Mouse (Mus musculus) hindbrain, embryonic 13.5 days (tissue): Measurements from ENCODE around the gene Cers5. TPM values are rescaled to one million over a fixed set of nuclear protein-coding genes. Genes with fewer than 3 reads are reported as not detected.
A peak's percentile ranks its signal among the peaks of the same experiment; 100 is the strongest.
"Not testable (repeated sequence)": the region's sequence is repeated elsewhere in the genome, so short reads cannot be mapped to it uniquely, and the experiment has no call there.

Experiments
- ATAC-seq: fragments of 200-750 bp; cut with Nextera tagmentation; 2 replicates; pipeline ENCODE4 v1.8.0; 2017; ENCODE audit warnings: moderate TSS enrichment; ENCODE audit not compliant: low FRiP score
- H3K27ac ChIP-seq: fragments of 300-500 bp; sonication (generic); 2 replicates; pipeline ENCODE4 v1.5.1; 2015; ENCODE audit warnings: inconsistent platforms, mild to moderate bottlenecking, moderate library complexity
- H3K27me3 ChIP-seq: fragments of 300-500 bp; sonication (generic); 2 replicates; pipeline ENCODE4 v1.6.1; 2015; ENCODE audit warnings: mild to moderate bottlenecking, inconsistent platforms
- H3K36me3 ChIP-seq: fragments of 300-500 bp; sonication (generic); 2 replicates; pipeline ENCODE4 v1.6.1; 2015; ENCODE audit warnings: mild to moderate bottlenecking, inconsistent platforms
- H3K4me1 ChIP-seq: fragments of 300-500 bp; sonication (generic); replicated peaks from 2 replicates; pipeline ENCODE4 v1.6.1; 2015; ENCODE audit warnings: inconsistent platforms
- H3K4me2 ChIP-seq: fragments of 300-500 bp; sonication (generic); 2 replicates; pipeline ENCODE4 v1.6.1; 2015; ENCODE audit warnings: inconsistent platforms, mild to moderate bottlenecking, moderate library complexity
- H3K4me3 ChIP-seq: fragments of 300-500 bp; sonication (generic); 2 replicates; pipeline ENCODE4 v1.5.1; 2015; ENCODE audit warnings: mild to moderate bottlenecking, inconsistent platforms
- H3K9ac ChIP-seq: fragments of 300-500 bp; sonication (generic); 2 replicates; pipeline ENCODE4 v1.6.1; 2015; ENCODE audit warnings: mild to moderate bottlenecking, inconsistent platforms
- H3K9me3 ChIP-seq: fragments of 300-500 bp; sonication (generic); 2 replicates; pipeline ENCODE4 v1.6.1; 2016; ENCODE audit warnings: inconsistent platforms
- WGBS: fragments of 180-500 bp; shearing (Covaris S2); methylation state at CpG from one replicate; pipeline ENCODE4 v1.1.7; 2015; 5-methylcytosine and 5-hydroxymethylcytosine counted together
- polyA plus RNA-seq: library from polyadenylated mRNA; unstranded; fragments of >200 nt; fragmentation: Nextera tagmentation; extraction: Ambion mirVana; gene quantifications from 2 replicates; pipeline ENCODE4 v1.2.1, GENCODE M21; 2015

Cers5 gene
- polyA plus RNA-seq, 1 experiment from 2014 or later = 74.3 TPM

DNA sequence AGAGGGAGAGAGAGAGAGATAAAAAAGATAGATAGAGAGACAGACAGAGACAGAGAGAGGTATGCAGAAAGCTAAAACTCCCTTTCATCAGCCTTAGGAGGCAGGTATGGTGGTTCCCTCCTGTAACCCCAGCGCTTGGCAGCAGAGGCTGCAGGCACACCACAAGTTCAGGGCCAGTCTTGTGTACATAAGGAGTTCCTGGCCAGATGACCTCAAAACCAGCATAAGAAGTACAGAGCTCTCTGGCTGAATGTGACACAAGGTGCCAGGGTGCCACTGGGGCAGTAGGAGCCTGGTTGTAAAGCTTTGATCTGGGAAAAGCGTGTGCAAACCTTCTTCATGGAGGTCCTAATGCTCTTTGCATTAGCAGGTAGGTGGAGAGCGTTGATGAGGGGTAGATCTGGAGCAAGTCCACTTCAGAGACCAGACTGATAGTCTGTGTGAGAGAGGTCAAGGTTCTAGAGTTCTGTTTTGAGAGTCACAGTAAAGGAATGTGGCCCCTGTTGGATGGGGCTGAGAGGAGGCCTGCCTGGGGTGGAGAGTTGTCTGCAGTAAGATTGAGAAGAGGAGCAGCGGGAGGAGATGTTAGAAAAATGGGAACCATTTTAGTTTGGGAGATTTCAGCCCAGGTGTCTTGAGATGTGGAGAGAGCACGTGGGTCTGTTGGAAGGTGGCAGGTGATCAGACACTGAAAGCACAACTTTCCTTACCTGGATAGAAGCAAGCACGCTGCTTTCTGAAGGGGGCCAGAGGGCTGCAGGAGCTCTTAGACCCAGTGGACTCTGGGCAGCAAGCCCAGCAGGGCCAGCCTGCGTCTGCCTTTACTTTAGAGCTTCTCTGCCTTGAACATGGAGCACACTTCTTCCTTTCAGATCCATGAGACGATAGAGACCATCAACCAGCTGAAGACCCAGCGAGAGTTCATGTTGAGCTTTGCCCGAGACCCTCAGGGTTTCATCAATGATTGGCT lies 62.2 kb downstream of the Cers5 start:
- H3K4me2 ChIP-seq = no peak overlapping the region
- H3K4me3 ChIP-seq = no peak overlapping the region
- H3K9me3 ChIP-seq = no peaks in the 10 kb centered on the region
- peaks cover 92% of the 10 kb centered on the region for H3K36me3 ChIP-seq
- H3K4me1 ChIP-seq = peaks cover 33% of the 10 kb centered on the region
- H3K27ac ChIP-seq = no peak overlapping the region
- no peak overlapping the region for H3K9ac ChIP-seq
- 93% methylated on average over 10 of the region's 10 CpGs for WGBS
- no peaks in the 10 kb centered on the region for H3K27me3 ChIP-seq
- ATAC-seq = no peak

DNA sequence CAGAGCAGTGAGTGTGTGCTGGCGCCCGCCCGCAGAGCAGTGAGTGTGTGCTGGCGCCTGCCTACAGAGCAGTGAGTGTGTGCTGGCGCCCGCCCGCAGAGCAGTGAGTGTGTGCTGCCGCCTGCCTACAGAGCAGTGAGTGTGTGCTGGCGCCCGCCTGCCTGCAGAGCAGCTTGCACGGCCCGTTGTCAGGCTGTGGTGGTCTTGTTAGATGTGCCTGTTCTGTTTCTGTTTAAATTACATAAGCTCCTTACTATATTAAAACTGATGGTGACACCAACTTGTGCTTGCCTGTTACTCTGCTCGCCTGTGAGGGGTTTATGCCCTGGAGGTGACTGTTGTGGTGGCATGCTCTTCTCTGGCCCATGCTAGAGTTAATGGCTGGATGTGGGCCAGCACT lies 64.5 kb downstream of the Cers5 start:
- no peak overlapping the region for H3K4me3 ChIP-seq
- H3K27me3 ChIP-seq = no peaks in the 10 kb centered on the region
- peaks cover 87% of the 10 kb centered on the region for H3K36me3 ChIP-seq
- no peak overlapping the region for H3K4me2 ChIP-seq
- no peaks in the 10 kb centered on the region for H3K9me3 ChIP-seq
- ATAC-seq = no peak
- H3K4me1 ChIP-seq = peaks cover 37% of the 10 kb centered on the region
- WGBS = 98% methylated on average over 13 of the region's 13 CpGs
- no peak overlapping the region for H3K27ac ChIP-seq
- H3K9ac ChIP-seq = no peak overlapping the region

GRCm38 (mm10) chr15:99705440-99706048 lies 67.1 kb downstream of the Cers5 start, which contains the start of gene Gm17349:
TSS of gene Gm17349 (minus strand) at chr15:99705490.
- ATAC-seq = no peak
- Histone ChIP-seq H3K4me3 (peak within 1 kb of the TSS; percentile 79), H3K27ac (peak within 1 kb of the TSS; percentile 99), H3K9ac (peak within 1 kb of the TSS; percentile 97), H3K4me2 (peak within 1 kb of the TSS; percentile 98), H3K4me1 (peaks cover 33% of the 10 kb centered on the region), H3K36me3 (peaks cover 63% of the 10 kb centered on the region), H3K27me3 (no peaks in the 10 kb centered on the region), H3K9me3 (no peaks in the 10 kb centered on the region)
- WGBS = 64% methylated on average over 11 of the region's 11 CpGs

GRCm38 (mm10) chr15:99704881-99705280 lies 67.8 kb downstream of the Cers5 start:
- no peak for ATAC-seq
- H3K4me3 ChIP-seq = peak overlapping the region; percentile 79
- no peaks in the 10 kb centered on the region for H3K9me3 ChIP-seq
- peak overlapping the region; percentile 99 for H3K27ac ChIP-seq
- peaks cover 63% of the 10 kb centered on the region for H3K36me3 ChIP-seq
- peak overlapping the region; percentile 97 for H3K9ac ChIP-seq
- peak overlapping the region; percentile 98 for H3K4me2 ChIP-seq
- WGBS = 15% methylated on average over 7 of the region's 7 CpGs
- H3K4me1 ChIP-seq = peaks cover 33% of the 10 kb centered on the region
- no peaks in the 10 kb centered on the region for H3K27me3 ChIP-seq

DNA sequence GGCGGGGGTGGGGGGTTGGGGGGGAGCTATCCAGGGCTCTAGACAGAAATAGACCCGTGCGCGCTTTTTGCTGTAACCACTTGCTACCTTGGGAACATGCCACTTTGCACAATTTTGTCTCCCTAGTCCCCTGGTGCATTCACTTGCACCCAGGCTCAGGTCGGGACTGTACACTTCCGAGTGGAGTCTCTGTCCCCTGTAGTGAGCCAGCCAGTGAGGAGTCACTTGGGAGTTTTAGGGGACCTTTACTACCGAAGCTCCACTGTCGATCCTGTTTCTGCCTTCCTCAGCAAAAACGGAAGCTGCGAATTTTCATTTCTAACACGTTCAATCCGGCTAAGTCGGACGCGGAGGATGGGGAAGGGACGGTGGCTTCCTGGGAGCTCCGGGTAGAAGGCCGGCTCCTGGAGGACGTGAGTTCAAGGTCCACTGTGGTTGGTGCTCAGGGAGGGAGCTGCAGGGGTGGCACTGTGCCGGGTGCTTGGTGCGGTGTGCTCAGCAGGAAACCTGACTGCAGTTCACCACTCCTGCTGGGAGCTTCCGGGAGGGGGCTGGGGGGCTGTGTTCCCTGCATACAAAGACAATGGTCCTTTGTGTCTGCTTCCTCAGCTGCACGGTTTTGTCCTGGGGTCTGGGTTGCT lies 68.5 kb downstream of the Cers5 start:
- peak overlapping the region; percentile 97 for H3K9ac ChIP-seq
- peaks cover 63% of the 10 kb centered on the region for H3K36me3 ChIP-seq

DNA sequence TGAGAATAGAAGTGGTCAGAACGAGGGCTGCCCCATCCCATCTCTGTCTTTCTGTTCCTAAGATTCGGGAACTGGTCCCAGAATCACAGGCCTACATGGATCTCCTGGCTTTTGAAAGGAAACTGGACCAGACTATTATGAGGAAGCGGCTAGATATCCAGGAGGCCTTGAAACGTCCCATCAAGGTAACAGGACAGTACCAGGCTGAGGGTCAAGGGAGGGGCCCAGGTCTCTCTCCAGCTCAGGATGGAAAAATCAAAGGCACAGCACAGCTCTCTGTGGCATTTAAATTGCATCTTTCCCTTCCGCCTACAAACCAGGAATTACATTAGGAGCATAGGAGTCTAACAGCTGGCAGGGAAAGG lies 69.0 kb downstream of the Cers5 start:
- peaks cover 33% of the 10 kb centered on the region for H3K4me1 ChIP-seq
- H3K4me3 ChIP-seq = peak overlapping the region; percentile 79
- no peak for ATAC-seq
- peaks cover 63% of the 10 kb centered on the region for H3K36me3 ChIP-seq
- peak overlapping the region; percentile 99 for H3K27ac ChIP-seq
- H3K27me3 ChIP-seq = no peaks in the 10 kb centered on the region
- peak overlapping the region; percentile 97 for H3K9ac ChIP-seq
- WGBS = 54% methylated on average over 5 of the region's 5 CpGs
- no peaks in the 10 kb centered on the region for H3K9me3 ChIP-seq
- peak overlapping the region; percentile 98 for H3K4me2 ChIP-seq

More for the DNA sequence above, 68.5 kb downstream of the Cers5 start:
- Histone ChIP-seq H3K27me3 (no peaks in the 10 kb centered on the region), H3K4me2 (peak overlapping the region; percentile 98), H3K4me1 (peaks cover 33% of the 10 kb centered on the region), H3K4me3 (peak overlapping the region; percentile 79), H3K9me3 (no peaks in the 10 kb centered on the region), H3K27ac (peak overlapping the region; percentile 99)
- WGBS = 9% methylated on average over 23 of the region's 23 CpGs
- ATAC-seq = no peak

DNA sequence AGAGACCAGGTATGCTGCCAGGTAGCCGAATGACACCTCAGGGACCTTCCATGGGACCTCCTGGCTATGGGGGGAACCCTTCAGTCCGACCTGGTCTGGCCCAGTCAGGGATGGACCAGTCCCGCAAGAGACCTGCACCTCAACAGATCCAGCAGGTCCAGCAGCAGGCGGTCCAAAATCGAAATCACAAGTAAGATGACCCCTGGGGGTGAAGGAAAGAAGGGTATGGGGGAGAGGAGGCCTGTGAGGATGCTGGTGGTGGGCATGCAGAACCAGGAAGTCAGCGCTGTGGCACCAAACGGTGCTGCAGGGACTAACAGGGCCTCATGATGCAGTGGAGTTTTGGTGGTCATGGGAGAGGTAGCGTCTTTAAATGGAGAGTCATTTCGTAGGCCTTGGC lies 69.6 kb downstream of the Cers5 start:
- 58% methylated on average over 9 of the region's 9 CpGs for WGBS
- Histone ChIP-seq H3K27me3 (no peaks in the 10 kb centered on the region), H3K4me2 (peak overlapping the region; percentile 98), H3K36me3 (peaks cover 62% of the 10 kb centered on the region), H3K4me3 (peak overlapping the region; percentile 79), H3K4me1 (peaks cover 33% of the 10 kb centered on the region), H3K9me3 (no peaks in the 10 kb centered on the region), H3K27ac (peak overlapping the region; percentile 99), H3K9ac (peak overlapping the region; percentile 97)
- ATAC-seq = no peak

GRCm38 (mm10) chr15:99701999-99702900 lies 70.4 kb downstream of the Cers5 start, which contains the start of gene Smarcd1:
TSS of gene Smarcd1 (plus strand) at chr15:99702129.
- under 1% methylated on average over 62 of the region's 71 CpGs for WGBS
- Histone ChIP-seq H3K9me3 (no peaks in the 10 kb centered on the region), H3K27ac (peak within 1 kb of the TSS; percentile 99), H3K4me3 (peak within 1 kb of the TSS; percentile 79), H3K4me1 (peaks cover 33% of the 10 kb centered on the region), H3K9ac (peak within 1 kb of the TSS; percentile 97), H3K27me3 (no peaks in the 10 kb centered on the region), H3K4me2 (peak within 1 kb of the TSS; percentile 98), H3K36me3 (peaks cover 62% of the 10 kb centered on the region)
- peak; percentile 94 for ATAC-seq

GRCm38 (mm10) chr15:99701640-99701998 lies 71.1 kb downstream of the Cers5 start:
- Histone ChIP-seq H3K4me2 (peak overlapping the region; percentile 98), H3K4me1 (peaks cover 33% of the 10 kb centered on the region), H3K9ac (peak overlapping the region; percentile 97), H3K36me3 (peaks cover 62% of the 10 kb centered on the region), H3K4me3 (peak overlapping the region; percentile 79), H3K27ac (peak overlapping the region; percentile 99)
- WGBS = 48% methylated on average over 16 of the region's 16 CpGs
- H3K9me3 ChIP-seq, ATAC-seq, H3K27me3 ChIP-seq: not testable (repeated sequence)

- no peak overlapping the region for H3K4me2 ChIP-seq
- no peak overlapping the region for H3K9ac ChIP-seq
- H3K4me3 ChIP-seq = no peak overlapping the region
- peaks cover 26% of the 10 kb centered on the region for H3K4me1 ChIP-seq
- ATAC-seq = no peak
- H3K36me3 ChIP-seq = peaks cover 65% of the 10 kb centered on the region
- H3K9me3 ChIP-seq = no peaks in the 10 kb centered on the region
- H3K27me3 ChIP-seq = no peaks in the 10 kb centered on the region
- 90% methylated on average over 18 of the region's 18 CpGs for WGBS
- H3K27ac ChIP-seq = 0 out of 2 replicates have a peak overlapping the region, but pooled peaks have one; percentile 99
Observed at GRCm38 (mm10) chr15:99700219-99701106, 72.2 kb downstream of the Cers5 start.

GRCm38 (mm10) chr15:99699715-99700114 lies 73.0 kb downstream of the Cers5 start:
- H3K9ac ChIP-seq = no peak overlapping the region
- WGBS = 81% methylated on average over 10 of the region's 10 CpGs

More at GRCm38 (mm10) chr15:99699715-99700114, 73.0 kb downstream of the Cers5 start:
- ATAC-seq = no peak
- Histone ChIP-seq H3K27me3 (no peaks in the 10 kb centered on the region), H3K36me3 (peaks cover 68% of the 10 kb centered on the region), H3K27ac (no peak overlapping the region), H3K4me1 (peaks cover 21% of the 10 kb centered on the region), H3K9me3 (no peaks in the 10 kb centered on the region), H3K4me3 (no peak overlapping the region), H3K4me2 (no peak overlapping the region)
